Mouse (Mus musculus) liver, embryonic 13.5 days (tissue): ENCODE measurements around the gene Erc2. TPM values are rescaled to one million over a fixed set of nuclear protein-coding genes. Genes with fewer than 3 reads are reported as not detected.

Experiments used
- ATAC-seq: fragments of 200-750 bp; cut with Nextera tagmentation; 2 replicates; pipeline ENCODE4 v1.8.0; 2017; ENCODE audit warnings: low read depth, mild to moderate bottlenecking, moderate number of reproducible peaks, moderate library complexity
- DNase-seq: peaks from one replicate; pipeline ENCODE4 v3.0.0; 2022
- H3K27ac ChIP-seq: fragments of 300-500 bp; sonication (generic); 2 replicates; pipeline ENCODE4 v1.5.1; 2015; ENCODE audit warnings: moderate library complexity, mild to moderate bottlenecking, inconsistent platforms
- H3K27me3 ChIP-seq: fragments of 300-500 bp; sonication (generic); 2 replicates; pipeline ENCODE4 v1.6.1; 2015; ENCODE audit warnings: mild to moderate bottlenecking, inconsistent platforms
- H3K36me3 ChIP-seq: fragments of 300-500 bp; sonication (generic); 2 replicates; pipeline ENCODE4 v1.6.1; 2015; ENCODE audit warnings: mild to moderate bottlenecking, inconsistent platforms
- H3K4me1 ChIP-seq: fragments of 300-500 bp; sonication (generic); replicated peaks from 2 replicates; pipeline ENCODE4 v1.6.1; 2015; ENCODE audit warnings: inconsistent platforms
- H3K4me2 ChIP-seq: fragments of 300-500 bp; sonication (generic); 2 replicates; pipeline ENCODE4 v1.6.1; 2015; ENCODE audit warnings: inconsistent platforms, mild to moderate bottlenecking, moderate library complexity
- H3K4me3 ChIP-seq: fragments of 300-500 bp; sonication (generic); replicated peaks from 2 replicates; pipeline ENCODE4 v1.5.1; 2015; ENCODE audit warnings: mild to moderate bottlenecking, inconsistent platforms
- H3K9ac ChIP-seq: fragments of 300-500 bp; sonication (generic); 2 replicates; pipeline ENCODE4 v1.6.1; 2015; ENCODE audit warnings: mild to moderate bottlenecking, inconsistent platforms
- H3K9me3 ChIP-seq: fragments of 300-500 bp; sonication (generic); replicated peaks from 2 replicates; pipeline ENCODE4 v1.6.1; 2016; ENCODE audit warnings: inconsistent platforms
- WGBS: fragments of 180-500 bp; shearing (Covaris S2); methylation state at CpG from one replicate; pipeline ENCODE4 v1.1.7; 2015; ENCODE audit not compliant: insufficient replicate concordance; 5-methylcytosine and 5-hydroxymethylcytosine counted together
- polyA plus RNA-seq: library from polyadenylated mRNA; unstranded; fragments of >200 nt; fragmentation: Nextera tagmentation; extraction: Ambion mirVana; gene quantifications from 2 replicates; pipeline ENCODE4 v1.2.1, GENCODE M21; 2015

Erc2 gene
- polyA plus RNA-seq, 1 experiment from 2014 or later, result 0.82 TPM

GRCm38 (mm10) chr14:27948391-27948790 is 326.2 kb downstream of the Erc2 start:
- ATAC-seq, result no peak
- WGBS, result 53% methylated on average over 8 of the region's 8 CpGs
- no peaks in the 10 kb centered on the region for H3K36me3 ChIP-seq

GRCm38 (mm10) chr14:27953814-27954213 is 331.6 kb downstream of the Erc2 start:
- Histone ChIP-seq H3K27ac (no peak overlapping the region), H3K27me3 (no peaks in the 10 kb centered on the region), H3K9ac (no peak overlapping the region), H3K36me3 (no peaks in the 10 kb centered on the region), H3K4me3 (no peak overlapping the region), H3K4me1 (no peaks in the 10 kb centered on the region), H3K9me3 (0 out of 2 replicates have a peak, but pooled peaks cover 3% of the 10 kb centered on the region), H3K4me2 (no peak overlapping the region)
- no peak for DNase-seq
- ATAC-seq, result no peak

More at GRCm38 (mm10) chr14:27948391-27948790, 326.2 kb downstream of the Erc2 start:
- no peaks in the 10 kb centered on the region for H3K9me3 ChIP-seq
- H3K4me3 ChIP-seq, result no peak overlapping the region
- H3K27ac ChIP-seq, result no peak overlapping the region
- no peak overlapping the region for H3K9ac ChIP-seq
- H3K4me2 ChIP-seq, result no peak overlapping the region
- DNase-seq, result no peak
- H3K27me3 ChIP-seq, result no peaks in the 10 kb centered on the region
- H3K4me1 ChIP-seq, result no peaks in the 10 kb centered on the region

- Histone ChIP-seq H3K4me2 (no peak overlapping the region), H3K4me3 (no peak overlapping the region), H3K9ac (no peak overlapping the region), H3K4me1 (no peaks in the 10 kb centered on the region), H3K27ac (no peak overlapping the region), H3K27me3 (no peaks in the 10 kb centered on the region), H3K9me3 (0 out of 2 replicates have a peak, but pooled peaks cover 3% of the 10 kb centered on the region), H3K36me3 (no peaks in the 10 kb centered on the region)
- DNase-seq (no peak), ATAC-seq (no peak)
- 47% methylated on average over 2 of the region's 2 CpGs for WGBS
Measured at GRCm38 (mm10) chr14:27956801-27957200, 334.6 kb downstream of the Erc2 start.

- no peak for ATAC-seq
- H3K27ac ChIP-seq, result no peak overlapping the region
- no peak overlapping the region for H3K4me3 ChIP-seq
- H3K4me2 ChIP-seq, result no peak overlapping the region
- no peaks in the 10 kb centered on the region for H3K4me1 ChIP-seq
- DNase-seq, result no peak
- H3K9ac ChIP-seq, result no peak overlapping the region
- 64% methylated on average over 6 of the region's 6 CpGs for WGBS
- no peaks in the 10 kb centered on the region for H3K36me3 ChIP-seq
- H3K27me3 ChIP-seq, result no peaks in the 10 kb centered on the region
- H3K9me3 ChIP-seq, result no peaks in the 10 kb centered on the region
Measured at GRCm38 (mm10) chr14:27973701-27974100, 351.5 kb downstream of the Erc2 start.

- H3K4me1 ChIP-seq, result no peaks in the 10 kb centered on the region
- no peak overlapping the region for H3K27ac ChIP-seq
- no peak overlapping the region for H3K4me3 ChIP-seq
- no peaks in the 10 kb centered on the region for H3K36me3 ChIP-seq
- 45% methylated on average over 1 of the region's 1 CpGs for WGBS
- no peak for DNase-seq
- H3K27me3 ChIP-seq, result no peaks in the 10 kb centered on the region
- H3K9ac ChIP-seq, result no peak overlapping the region
- no peak for ATAC-seq
- H3K4me2 ChIP-seq, result no peak overlapping the region
- no peaks in the 10 kb centered on the region for H3K9me3 ChIP-seq
Measured at GRCm38 (mm10) chr14:27975661-27976060, 353.4 kb downstream of the Erc2 start.

GRCm38 (mm10) chr14:27984758-27985157 is 362.5 kb downstream of the Erc2 start:
- WGBS, result 70% methylated on average over 3 of the region's 3 CpGs
- H3K27ac ChIP-seq, result no peak overlapping the region
- H3K4me1 ChIP-seq, result no peaks in the 10 kb centered on the region
- H3K9me3 ChIP-seq, result no peaks in the 10 kb centered on the region
- DNase-seq (no peak), ATAC-seq (no peak)
- H3K27me3 ChIP-seq, result no peaks in the 10 kb centered on the region
- H3K4me3 ChIP-seq, result no peak overlapping the region
- H3K36me3 ChIP-seq, result no peaks in the 10 kb centered on the region
- no peak overlapping the region for H3K4me2 ChIP-seq
- no peak overlapping the region for H3K9ac ChIP-seq

- WGBS, result 68% methylated on average over 5 of the region's 5 CpGs
Measured at GRCm38 (mm10) chr14:27985201-27985600, 363.0 kb downstream of the Erc2 start.

GRCm38 (mm10) chr14:27987422-27987821 is 365.2 kb downstream of the Erc2 start:
- Histone ChIP-seq H3K27ac (no peak overlapping the region), H3K9ac (no peak overlapping the region), H3K4me1 (no peaks in the 10 kb centered on the region), H3K9me3 (no peaks in the 10 kb centered on the region), H3K36me3 (no peaks in the 10 kb centered on the region), H3K27me3 (no peaks in the 10 kb centered on the region), H3K4me2 (no peak overlapping the region), H3K4me3 (no peak overlapping the region)
- ATAC-seq, result no peak
- WGBS, result 70% methylated on average over 1 of the region's 1 CpGs
- no peak for DNase-seq

More at GRCm38 (mm10) chr14:27985201-27985600, 363.0 kb downstream of the Erc2 start:
- Histone ChIP-seq H3K9ac (no peak overlapping the region), H3K4me1 (no peaks in the 10 kb centered on the region), H3K36me3 (no peaks in the 10 kb centered on the region), H3K4me3 (no peak overlapping the region), H3K27me3 (no peaks in the 10 kb centered on the region), H3K4me2 (no peak overlapping the region), H3K27ac (no peak overlapping the region), H3K9me3 (no peaks in the 10 kb centered on the region)
- DNase-seq (no peak), ATAC-seq (no peak)

GRCm38 (mm10) chr14:27998551-27998950 is 376.3 kb downstream of the Erc2 start:
- Histone ChIP-seq H3K9ac (no peak overlapping the region), H3K36me3 (no peaks in the 10 kb centered on the region), H3K4me2 (no peak overlapping the region), H3K27me3 (no peaks in the 10 kb centered on the region), H3K4me3 (no peak overlapping the region), H3K27ac (no peak overlapping the region), H3K4me1 (no peaks in the 10 kb centered on the region), H3K9me3 (no peaks in the 10 kb centered on the region)
- no peak for ATAC-seq
- 33% methylated on average over 3 of the region's 3 CpGs for WGBS
- DNase-seq, result no peak

GRCm38 (mm10) chr14:28004023-28004422 is 381.8 kb downstream of the Erc2 start:
- H3K27ac ChIP-seq, result no peak overlapping the region
- no peaks in the 10 kb centered on the region for H3K9me3 ChIP-seq
- no peak for ATAC-seq
- no peak for DNase-seq
- 34% methylated on average over 4 of the region's 4 CpGs for WGBS
- H3K4me3 ChIP-seq, result no peak overlapping the region
- H3K4me1 ChIP-seq, result no peaks in the 10 kb centered on the region
- H3K36me3 ChIP-seq, result no peaks in the 10 kb centered on the region
- H3K9ac ChIP-seq, result no peak overlapping the region
- H3K27me3 ChIP-seq, result no peaks in the 10 kb centered on the region
- H3K4me2 ChIP-seq, result no peak overlapping the region

GRCm38 (mm10) chr14:28010536-28011280 is 388.5 kb downstream of the Erc2 start:
- ATAC-seq, result no peak
- DNase-seq, result no peak
- H3K4me1 ChIP-seq, result no peaks in the 10 kb centered on the region
- no peak overlapping the region for H3K4me3 ChIP-seq
- 58% methylated on average over 10 of the region's 10 CpGs for WGBS
- H3K27me3 ChIP-seq, result no peaks in the 10 kb centered on the region
- H3K4me2 ChIP-seq, result no peak overlapping the region
- no peaks in the 10 kb centered on the region for H3K36me3 ChIP-seq
- no peak overlapping the region for H3K9ac ChIP-seq
- H3K27ac ChIP-seq, result no peak overlapping the region
- H3K9me3 ChIP-seq, result no peaks in the 10 kb centered on the region

GRCm38 (mm10) chr14:28023199-28023598 is 401.0 kb downstream of the Erc2 start:
- Histone ChIP-seq H3K4me2 (no peak overlapping the region), H3K27me3 (no peaks in the 10 kb centered on the region), H3K9me3 (no peaks in the 10 kb centered on the region), H3K9ac (no peak overlapping the region), H3K36me3 (no peaks in the 10 kb centered on the region), H3K27ac (no peak overlapping the region), H3K4me3 (no peak overlapping the region), H3K4me1 (no peaks in the 10 kb centered on the region)
- WGBS, result 63% methylated on average over 6 of the region's 6 CpGs
- DNase-seq (no peak), ATAC-seq (no peak)
